Mouse (Mus musculus): ENCODE measurements around the gene Adcyap1r1. TPM values are rescaled to one million over a fixed set of nuclear protein-coding genes. Genes with fewer than 3 reads are reported as not detected.

The Adcyap1r1 gene
- total RNA-seq, 4 experiments from 2014 or later: 43.9 to 62.8 (median 50.4) TPM

- no peak for DNase-seq
Observed at GRCm38 (mm10) chr6:55448976-55449678, 2.7 kb upstream of the Adcyap1r1 start.

DNA sequence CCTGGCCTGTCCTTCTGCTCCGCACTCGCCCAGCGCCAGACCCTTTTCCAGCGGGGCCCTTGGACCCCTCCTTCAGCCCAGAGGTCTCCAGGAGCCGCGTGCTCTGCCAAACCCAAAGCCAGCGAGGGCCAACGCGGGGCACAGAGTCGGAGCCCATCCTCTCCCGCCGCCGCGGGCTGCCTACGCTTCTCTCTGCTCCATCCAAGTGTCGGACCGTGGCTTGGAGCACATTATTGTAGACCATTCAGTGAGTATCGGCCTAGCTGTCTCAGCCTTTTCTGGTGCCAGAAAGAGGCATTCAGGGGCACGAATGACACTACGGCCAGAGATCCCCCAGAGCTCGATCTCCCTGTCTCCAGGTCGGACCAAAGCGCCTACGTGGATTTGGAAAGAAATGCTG is 603 bp downstream of the Adcyap1r1 start:
- DNase-seq: no peak

- peak; percentile 45 for DNase-seq
Observed at GRCm38 (mm10) chr6:55453548-55453947, 1.8 kb downstream of the Adcyap1r1 start.

DNA sequence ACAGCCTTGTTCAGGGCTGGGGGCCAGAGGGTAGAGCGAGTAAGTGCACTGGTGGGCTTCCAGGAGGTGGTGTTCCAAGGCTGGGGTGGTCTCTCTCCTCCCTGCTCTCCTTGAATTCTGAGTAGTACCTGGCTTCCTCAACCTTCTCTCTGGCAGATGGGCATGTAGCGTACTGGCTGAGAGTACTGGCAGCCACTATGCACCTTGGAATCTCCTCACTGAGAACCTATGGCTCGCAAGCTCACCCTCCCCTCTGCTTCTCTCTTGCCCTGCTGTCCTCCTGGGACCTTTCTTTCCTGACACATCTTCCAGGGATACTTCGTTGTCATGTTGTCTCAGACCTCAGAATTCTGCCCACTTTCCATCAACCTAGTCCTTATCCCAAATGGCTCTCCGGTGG is 3.9 kb downstream of the Adcyap1r1 start:
- DNase-seq: no peak

GRCm38 (mm10) chr6:55457727-55458126 is 5.9 kb downstream of the Adcyap1r1 start:
- no peak for DNase-seq

DNA sequence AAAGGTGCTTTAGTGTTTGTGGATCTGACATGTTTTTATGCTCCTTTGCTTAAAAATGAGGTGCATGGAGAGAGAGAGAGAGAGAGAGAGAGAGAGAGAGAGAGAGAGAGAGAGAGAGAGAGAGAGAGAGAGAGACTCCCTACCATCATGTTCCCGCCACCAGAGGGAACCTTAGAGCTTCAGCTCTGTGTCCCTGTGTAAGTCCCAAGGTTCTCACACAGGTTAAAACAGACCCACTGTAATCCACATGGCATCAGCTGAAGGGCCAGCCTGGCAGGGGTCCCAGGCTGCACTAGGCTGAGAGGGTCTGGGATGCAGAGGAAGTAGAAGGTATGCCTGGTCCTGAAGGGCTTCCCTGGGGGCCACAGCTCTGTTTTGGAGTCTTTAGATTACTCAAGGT is 6.4 kb downstream of the Adcyap1r1 start:
- DNase-seq: no peak

DNA sequence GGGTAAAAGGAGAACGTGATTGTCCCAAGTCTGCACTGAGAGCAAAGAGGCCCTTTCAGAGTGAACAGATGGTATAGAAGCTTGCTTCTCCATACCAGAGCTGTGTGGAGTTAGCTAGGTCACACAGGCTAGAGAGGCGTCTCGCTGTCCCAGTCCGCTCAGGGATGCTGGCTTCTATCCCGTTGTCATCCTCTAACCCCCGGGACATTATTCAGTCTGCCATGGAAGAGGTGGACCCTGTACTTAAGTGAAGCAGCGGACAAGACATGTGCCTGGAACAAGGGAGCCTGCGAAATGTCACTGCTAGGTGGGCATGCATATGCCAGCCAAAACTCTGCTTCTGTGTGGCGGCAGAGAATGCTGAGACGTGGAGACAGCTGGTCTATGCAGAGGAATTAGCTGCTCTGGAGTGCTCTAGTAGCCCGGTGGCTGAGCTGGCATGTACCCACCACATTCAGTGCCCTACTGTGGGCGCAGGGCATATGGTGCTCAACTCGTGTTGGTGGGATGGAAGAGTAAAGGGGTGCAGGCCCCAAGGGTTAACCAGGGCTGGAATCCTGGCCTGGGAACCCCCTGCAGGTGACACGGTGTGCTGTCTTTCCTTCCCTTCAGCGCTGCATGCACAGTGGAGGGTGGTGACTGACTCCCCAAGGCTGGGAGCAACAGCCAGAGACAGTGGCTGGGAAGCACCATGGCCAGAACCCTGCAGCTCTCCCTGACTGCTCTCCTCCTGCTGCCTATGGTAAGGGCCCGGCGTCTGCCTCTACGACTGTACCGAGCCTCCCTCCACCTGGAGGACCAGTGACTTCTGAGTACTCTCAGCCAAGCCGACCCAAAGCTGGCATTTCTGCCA is 8.0 kb downstream of the Adcyap1r1 start:
- no peak for DNase-seq

GRCm38 (mm10) chr6:55461141-55461540 is 9.4 kb downstream of the Adcyap1r1 start:
- no peak for DNase-seq

DNA sequence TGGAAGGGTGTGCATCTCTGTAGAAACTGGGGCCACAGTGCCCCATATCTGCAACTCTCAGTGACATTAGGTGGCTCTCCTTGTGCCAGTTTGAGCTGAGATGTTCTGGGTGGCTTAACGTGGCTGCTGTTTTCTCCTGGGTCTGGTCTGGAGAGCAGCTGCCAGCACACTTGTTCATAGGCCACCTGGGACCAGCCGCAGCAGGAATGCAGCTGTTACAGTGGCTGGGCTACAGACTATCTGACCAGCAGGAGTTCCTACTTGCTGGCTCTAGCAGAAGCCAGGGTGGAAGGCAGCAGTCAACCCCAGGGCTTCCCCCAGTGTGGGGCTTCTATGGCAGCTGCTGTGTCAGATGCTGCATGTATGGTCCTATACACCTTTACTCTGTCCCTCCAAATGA is 9.9 kb downstream of the Adcyap1r1 start:
- DNase-seq: no peak

GRCm38 (mm10) chr6:55462394-55462793 is 10.6 kb downstream of the Adcyap1r1 start:
- DNase-seq: no peak

GRCm38 (mm10) chr6:55463966-55464365 is 12.2 kb downstream of the Adcyap1r1 start:
- DNase-seq: no peak

DNA sequence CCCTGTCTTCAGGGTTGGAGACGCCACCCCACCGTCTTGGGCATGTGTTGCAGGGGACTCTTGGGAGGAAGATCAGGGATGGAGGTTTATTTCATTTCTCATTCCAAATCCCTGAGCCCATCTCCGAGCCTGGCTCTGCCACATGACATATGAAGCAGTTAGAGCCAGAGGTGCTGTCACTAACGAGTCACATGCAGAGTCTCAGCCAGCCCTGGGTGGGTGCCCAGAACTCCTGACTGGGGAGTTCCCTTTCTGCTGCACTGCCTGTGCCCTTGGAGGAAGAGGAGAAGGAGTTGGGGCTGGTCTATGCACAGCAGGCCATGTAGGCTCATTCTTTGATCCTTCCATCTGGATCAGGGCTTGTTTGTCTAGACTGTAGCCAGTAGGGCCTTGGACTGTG is 13.5 kb downstream of the Adcyap1r1 start:
- DNase-seq: no peak

GRCm38 (mm10) chr6:55466301-55466761 is 14.6 kb downstream of the Adcyap1r1 start:
- DNase-seq: no peak

- peak; percentile 91 for DNase-seq
Observed at GRCm38 (mm10) chr6:55470691-55471090, 18.9 kb downstream of the Adcyap1r1 start.

GRCm38 (mm10) chr6:55472381-55472780 is 20.6 kb downstream of the Adcyap1r1 start:
- DNase-seq: no peak

DNA sequence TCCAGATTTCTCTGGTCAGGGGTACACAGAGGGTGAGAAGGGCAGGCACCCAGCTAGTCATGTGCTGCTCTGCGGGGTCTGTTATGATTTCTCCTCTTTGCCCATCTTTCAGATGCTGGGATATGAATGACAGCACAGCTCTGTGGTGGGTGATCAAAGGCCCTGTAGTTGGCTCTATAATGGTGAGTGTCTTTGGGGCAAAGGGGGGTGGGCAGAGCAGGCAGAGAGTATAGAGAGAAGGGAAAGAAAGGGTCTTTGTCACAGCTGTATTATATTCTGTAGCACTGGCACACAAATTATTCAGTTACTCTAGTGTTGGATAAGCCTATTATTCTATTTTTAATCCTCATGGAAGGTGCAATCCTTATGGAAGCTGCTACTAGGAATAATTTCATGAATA is 29.2 kb downstream of the Adcyap1r1 start:
- DNase-seq: no peak

DNA sequence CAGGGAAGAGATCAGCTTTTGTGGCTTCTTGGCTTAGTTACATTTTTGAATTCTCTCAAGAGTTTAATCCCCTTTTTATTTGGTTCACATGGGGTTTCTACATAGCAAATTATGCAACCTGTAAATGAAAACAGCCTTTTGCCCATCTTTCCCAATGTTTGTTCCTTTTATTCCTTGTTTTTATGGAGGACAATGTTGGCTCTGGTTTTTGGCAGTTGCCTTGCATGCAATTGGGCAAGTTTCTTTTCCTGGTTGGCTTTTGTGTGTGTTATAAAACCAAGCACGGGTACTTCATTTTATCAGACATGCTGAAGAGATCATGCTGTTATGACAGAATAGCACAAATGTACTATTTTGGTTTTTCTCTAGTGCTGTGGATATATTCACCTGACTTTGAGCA is 30.7 kb downstream of the Adcyap1r1 start:
- no peak for DNase-seq

- no peak for DNase-seq
Observed at GRCm38 (mm10) chr6:55483360-55483759, 31.6 kb downstream of the Adcyap1r1 start.

DNA sequence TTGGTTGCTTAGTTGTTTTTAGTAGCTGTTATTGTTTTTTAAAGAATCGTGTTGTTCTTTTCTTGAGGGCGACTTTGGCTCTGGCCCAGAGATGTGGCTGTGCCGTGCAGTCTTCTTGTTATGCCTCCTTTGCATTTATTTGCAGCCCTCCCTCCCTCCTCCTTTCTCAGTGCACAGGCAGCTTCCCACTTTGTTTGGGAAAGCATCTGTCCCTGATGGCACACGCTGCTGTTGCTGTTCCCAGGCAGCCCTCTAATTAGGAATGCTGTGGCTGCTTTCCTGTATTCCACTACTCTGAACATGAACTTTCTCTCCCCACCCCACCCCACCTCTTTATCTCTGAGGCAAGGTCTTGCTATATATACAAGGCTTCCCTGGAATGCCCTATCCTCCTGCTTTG is 32.4 kb downstream of the Adcyap1r1 start:
- DNase-seq: no peak

DNA sequence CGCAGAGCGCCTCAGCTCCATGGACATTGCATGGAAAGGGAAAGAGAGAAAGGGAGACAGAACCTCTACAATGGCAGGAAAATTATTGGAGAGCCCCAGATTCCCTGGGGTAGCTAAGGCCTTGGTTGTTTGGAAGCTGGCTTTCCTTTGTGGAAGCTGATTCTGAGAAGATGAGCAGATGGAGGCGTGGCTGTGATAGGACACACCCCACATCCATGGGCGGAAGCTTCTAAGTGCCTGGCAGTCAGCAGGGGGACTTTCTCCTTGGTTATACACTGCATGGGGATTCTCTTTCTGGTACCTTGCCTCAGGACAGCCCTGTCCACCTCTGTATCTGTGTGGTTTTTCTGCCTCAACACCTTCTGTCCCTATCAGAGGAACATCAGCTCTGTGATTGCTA is 33.4 kb downstream of the Adcyap1r1 start:
- no peak for DNase-seq

- no peak for DNase-seq
Observed at GRCm38 (mm10) chr6:55487726-55488125, 35.9 kb downstream of the Adcyap1r1 start.

DNA sequence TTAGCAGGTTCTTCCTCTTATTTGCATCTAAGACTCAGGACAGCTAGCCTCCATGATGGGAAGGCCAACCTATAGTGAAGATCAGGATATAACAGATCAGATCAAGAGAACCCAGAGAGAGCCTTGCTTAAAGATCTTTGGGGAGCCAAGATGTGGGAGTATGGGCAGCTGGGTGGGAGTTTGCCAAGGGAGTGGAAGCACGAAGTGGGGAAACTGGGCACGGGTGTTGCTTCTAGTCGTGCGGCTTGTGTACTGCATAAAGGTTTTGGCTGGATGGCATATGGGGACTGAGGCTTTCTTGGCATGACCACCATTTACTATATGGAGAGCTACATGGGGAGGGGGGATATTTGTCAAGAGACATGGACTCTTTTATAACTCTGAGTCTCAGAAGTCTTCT is 44.4 kb downstream of the Adcyap1r1 start:
- DNase-seq: no peak

GRCm38 (mm10) chr6:55498753-55499152 is 47.0 kb downstream of the Adcyap1r1 start:
- no peak for DNase-seq

DNA sequence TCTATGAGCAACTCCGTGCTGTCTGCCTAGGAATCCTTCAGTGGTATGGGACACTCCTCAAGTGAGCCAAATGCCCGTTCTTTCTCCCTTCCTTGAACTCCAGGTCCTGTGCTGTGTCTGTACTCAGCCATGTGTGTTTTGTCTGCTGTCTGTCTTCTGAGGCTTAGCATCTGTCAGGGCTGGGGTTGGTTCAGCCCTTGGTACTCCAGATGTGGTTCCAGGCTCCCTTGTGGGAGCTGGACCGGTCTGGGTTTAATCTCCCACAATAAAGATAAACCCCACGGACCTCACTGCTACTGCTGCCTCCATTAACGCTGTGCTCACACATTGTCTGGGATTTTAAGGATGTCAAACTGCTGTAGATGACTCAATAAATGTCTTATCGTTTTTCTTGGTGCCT is 49.3 kb downstream of the Adcyap1r1 start:
- DNase-seq: no peak

Measured in adrenal gland, adult 8-10 months (tissue).